Mouse (Mus musculus): ENCODE results near the gene Hspbp1. TPM values are rescaled to one million over a fixed set of nuclear protein-coding genes. Genes with fewer than 3 reads are reported as not detected.
A peak's percentile ranks its signal among the peaks of the same experiment; 100 is the strongest.

Hspbp1 gene
- polyA plus RNA-seq, 1 experiment from 2014 or later: 115 TPM

- no peak for ATAC-seq (replicated peaks; ENCODE audit: low FRiP score)
- no peaks in the 10 kb centered on the region; the same call in 1 of the 2 replicates for H3K36me3 ChIP-seq (ENCODE audit: control insufficient read depth, insufficient read depth, low read length)
- H3K27me3 ChIP-seq (ENCODE audit: control insufficient read depth, insufficient read depth, low read length): no peaks in the 10 kb centered on the region
Observed at GRCm38 (mm10) chr7:4663179-4663578, 21.7 kb downstream of the Hspbp1 start.

GRCm38 (mm10) chr7:4659911-4660443, 24.9 kb downstream of the Hspbp1 start:
- peak overlapping the region; percentile 89 for H3K4me3 ChIP-seq (ENCODE audit: low read depth, low read length)
- no peaks in the 10 kb centered on the region for H3K9me3 ChIP-seq (ENCODE audit: control insufficient read depth, low read length)
- H3K4me2 ChIP-seq (ENCODE audit: low read depth, low read length, severe bottlenecking): peak overlapping the region; percentile 69
- no peaks in the 10 kb centered on the region for H3K27me3 ChIP-seq (ENCODE audit: control insufficient read depth, insufficient read depth, low read length)
- H3K9ac ChIP-seq (ENCODE audit: low read length): peak overlapping the region; percentile 93; the same call in 1 of the 2 replicates
- ATAC-seq (replicated peaks; ENCODE audit: low FRiP score) (no peak), DNase-seq (ENCODE audit: low spot score) (no peak)
- H3K27ac ChIP-seq (ENCODE audit: low read depth, low read length): peak overlapping the region; percentile 92; the same call in 1 of the 2 replicates
- peaks cover 9% of the 10 kb centered on the region; the same call in 1 of the 2 replicates for H3K4me1 ChIP-seq (replicated peaks; ENCODE audit: control insufficient read depth, insufficient read depth, low read length)
- 65% methylated on average over 3 of the region's 3 CpGs for WGBS
- no peaks in the 10 kb centered on the region for H3K36me3 ChIP-seq (ENCODE audit: control insufficient read depth, insufficient read depth, low read length)

More at GRCm38 (mm10) chr7:4663179-4663578, 21.7 kb downstream of the Hspbp1 start:
- Histone ChIP-seq H3K4me3 (ENCODE audit: low read depth, low read length) (no peak overlapping the region), H3K4me2 (ENCODE audit: low read depth, low read length, severe bottlenecking) (no peak overlapping the region), H3K4me1 (replicated peaks; ENCODE audit: control insufficient read depth, insufficient read depth, low read length) (no peaks in the 10 kb centered on the region; the same call in 1 of the 2 replicates), H3K9ac (ENCODE audit: low read length) (no peak overlapping the region), H3K27ac (ENCODE audit: low read depth, low read length) (no peak overlapping the region), H3K9me3 (ENCODE audit: control insufficient read depth, low read length) (no peaks in the 10 kb centered on the region)
- WGBS: 76% methylated on average over 8 of the region's 8 CpGs
- no peak for DNase-seq (ENCODE audit: low spot score)

GRCm38 (mm10) chr7:4658912-4659551, 25.8 kb downstream of the Hspbp1 start, which contains the start of gene Ppp6r1:
Gene Ppp6r1 (minus strand): TSS chr7:4659019.
- Histone ChIP-seq H3K9me3 (ENCODE audit: control insufficient read depth, low read length) (no peaks in the 10 kb centered on the region), H3K9ac (ENCODE audit: low read length) (peak within 1 kb of the TSS; percentile 93), H3K27me3 (ENCODE audit: control insufficient read depth, insufficient read depth, low read length) (no peaks in the 10 kb centered on the region), H3K4me2 (ENCODE audit: low read depth, low read length, severe bottlenecking) (peak within 1 kb of the TSS; percentile 91), H3K27ac (ENCODE audit: low read depth, low read length) (peak within 1 kb of the TSS; percentile 92), H3K36me3 (ENCODE audit: control insufficient read depth, insufficient read depth, low read length) (no peaks in the 10 kb centered on the region), H3K4me1 (replicated peaks; ENCODE audit: control insufficient read depth, insufficient read depth, low read length) (peaks cover 9% of the 10 kb centered on the region; the same call in 1 of the 2 replicates), H3K4me3 (ENCODE audit: low read depth, low read length) (peak within 1 kb of the TSS; percentile 89)
- peak; percentile 97 for DNase-seq (ENCODE audit: low spot score)
- under 1% methylated on average over 54 of the region's 54 CpGs for WGBS
- peak; percentile 97 for ATAC-seq (replicated peaks; ENCODE audit: low FRiP score)

GRCm38 (mm10) chr7:4658128-4658907, 26.6 kb downstream of the Hspbp1 start:
- Histone ChIP-seq H3K9ac (ENCODE audit: low read length) (peak overlapping the region; percentile 93), H3K27me3 (ENCODE audit: control insufficient read depth, insufficient read depth, low read length) (no peaks in the 10 kb centered on the region), H3K27ac (ENCODE audit: low read depth, low read length) (peak overlapping the region; percentile 75), H3K36me3 (ENCODE audit: control insufficient read depth, insufficient read depth, low read length) (no peaks in the 10 kb centered on the region), H3K4me1 (replicated peaks; ENCODE audit: control insufficient read depth, insufficient read depth, low read length) (peaks cover 9% of the 10 kb centered on the region; the same call in 1 of the 2 replicates), H3K9me3 (ENCODE audit: control insufficient read depth, low read length) (no peaks in the 10 kb centered on the region), H3K4me3 (ENCODE audit: low read depth, low read length) (peak overlapping the region; percentile 89), H3K4me2 (ENCODE audit: low read depth, low read length, severe bottlenecking) (peak overlapping the region; percentile 91)
- WGBS: under 1% methylated on average over 78 of the region's 78 CpGs
- DNase-seq (ENCODE audit: low spot score) (no peak), ATAC-seq (replicated peaks; ENCODE audit: low FRiP score) (peak; percentile 79)

GRCm38 (mm10) chr7:4657521-4658127, 27.2 kb downstream of the Hspbp1 start:
- WGBS: 59% methylated on average over 9 of the region's 9 CpGs
- Histone ChIP-seq H3K9ac (ENCODE audit: low read length) (peak overlapping the region; percentile 93), H3K4me1 (replicated peaks; ENCODE audit: control insufficient read depth, insufficient read depth, low read length) (peaks cover 9% of the 10 kb centered on the region; the same call in 1 of the 2 replicates), H3K27me3 (ENCODE audit: control insufficient read depth, insufficient read depth, low read length) (no peaks in the 10 kb centered on the region), H3K27ac (ENCODE audit: low read depth, low read length) (0 out of 2 replicates have a peak overlapping the region, but pooled peaks have one; percentile 2), H3K4me3 (ENCODE audit: low read depth, low read length) (peak overlapping the region; percentile 89), H3K9me3 (ENCODE audit: control insufficient read depth, low read length) (no peaks in the 10 kb centered on the region), H3K36me3 (ENCODE audit: control insufficient read depth, insufficient read depth, low read length) (no peaks in the 10 kb centered on the region; the same call in 1 of the 2 replicates), H3K4me2 (ENCODE audit: low read depth, low read length, severe bottlenecking) (peak overlapping the region; percentile 91)
- ATAC-seq (replicated peaks; ENCODE audit: low FRiP score) (no peak), DNase-seq (ENCODE audit: low spot score) (no peak)

GRCm38 (mm10) chr7:4656818-4657217, 28.1 kb downstream of the Hspbp1 start:
- no peak overlapping the region for H3K9ac ChIP-seq (ENCODE audit: low read length)
- no peaks in the 10 kb centered on the region for H3K27me3 ChIP-seq (ENCODE audit: control insufficient read depth, insufficient read depth, low read length)
- DNase-seq (ENCODE audit: low spot score) (no peak), ATAC-seq (replicated peaks; ENCODE audit: low FRiP score) (no peak)
- H3K27ac ChIP-seq (ENCODE audit: low read depth, low read length): no peak overlapping the region
- H3K4me1 ChIP-seq (replicated peaks; ENCODE audit: control insufficient read depth, insufficient read depth, low read length): peaks cover 9% of the 10 kb centered on the region; the same call in 1 of the 2 replicates
- no peaks in the 10 kb centered on the region; the same call in 1 of the 2 replicates for H3K36me3 ChIP-seq (ENCODE audit: control insufficient read depth, insufficient read depth, low read length)
- no peaks in the 10 kb centered on the region for H3K9me3 ChIP-seq (ENCODE audit: control insufficient read depth, low read length)
- H3K4me2 ChIP-seq (ENCODE audit: low read depth, low read length, severe bottlenecking): peak overlapping the region; percentile 91; the same call in 1 of the 2 replicates
- peak overlapping the region; percentile 89 for H3K4me3 ChIP-seq (ENCODE audit: low read depth, low read length)
- 55% methylated on average over 1 of the region's 1 CpGs for WGBS

- H3K9ac ChIP-seq (ENCODE audit: low read length): no peak overlapping the region
- DNase-seq (ENCODE audit: low spot score): no peak
- H3K4me3 ChIP-seq (ENCODE audit: low read depth, low read length): no peak overlapping the region
- no peak overlapping the region for H3K27ac ChIP-seq (ENCODE audit: low read depth, low read length)
- no peak for ATAC-seq (replicated peaks; ENCODE audit: low FRiP score)
- H3K9me3 ChIP-seq (ENCODE audit: control insufficient read depth, low read length): no peaks in the 10 kb centered on the region
- H3K4me1 ChIP-seq (replicated peaks; ENCODE audit: control insufficient read depth, insufficient read depth, low read length): peaks cover 9% of the 10 kb centered on the region; the same call in 1 of the 2 replicates
- 92% methylated on average over 1 of the region's 1 CpGs for WGBS
- H3K36me3 ChIP-seq (ENCODE audit: control insufficient read depth, insufficient read depth, low read length): no peaks in the 10 kb centered on the region; the same call in 1 of the 2 replicates
- H3K4me2 ChIP-seq (ENCODE audit: low read depth, low read length, severe bottlenecking): no peak overlapping the region
- no peaks in the 10 kb centered on the region for H3K27me3 ChIP-seq (ENCODE audit: control insufficient read depth, insufficient read depth, low read length)
Observed at GRCm38 (mm10) chr7:4655916-4656315, 29.0 kb downstream of the Hspbp1 start.

- WGBS: 97% methylated on average over 4 of the region's 4 CpGs
- no peak overlapping the region for H3K27ac ChIP-seq (ENCODE audit: low read depth, low read length)
- no peak for DNase-seq (ENCODE audit: low spot score)
- no peak overlapping the region for H3K4me2 ChIP-seq (ENCODE audit: low read depth, low read length, severe bottlenecking)
- H3K9ac ChIP-seq (ENCODE audit: low read length): no peak overlapping the region
- H3K9me3 ChIP-seq (ENCODE audit: control insufficient read depth, low read length): no peaks in the 10 kb centered on the region
- H3K27me3 ChIP-seq (ENCODE audit: control insufficient read depth, insufficient read depth, low read length): no peaks in the 10 kb centered on the region
- no peak for ATAC-seq (replicated peaks; ENCODE audit: low FRiP score)
- peaks cover 9% of the 10 kb centered on the region; the same call in 1 of the 2 replicates for H3K4me1 ChIP-seq (replicated peaks; ENCODE audit: control insufficient read depth, insufficient read depth, low read length)
- no peak overlapping the region for H3K4me3 ChIP-seq (ENCODE audit: low read depth, low read length)
- no peaks in the 10 kb centered on the region; the same call in 1 of the 2 replicates for H3K36me3 ChIP-seq (ENCODE audit: control insufficient read depth, insufficient read depth, low read length)
Observed at GRCm38 (mm10) chr7:4655393-4655792, 29.5 kb downstream of the Hspbp1 start.
